Mouse (Mus musculus): ENCODE data around the gene Dazl. TPM values are rescaled to one million over a fixed set of nuclear protein-coding genes. Genes with fewer than 3 reads are reported as not detected.

Dazl gene
- polyA plus RNA-seq (2016; fragmentation: Nextera tagmentation; extraction: Ambion mirVana): 0.33 and 0.45 TPM in 2 replicates

DNA sequence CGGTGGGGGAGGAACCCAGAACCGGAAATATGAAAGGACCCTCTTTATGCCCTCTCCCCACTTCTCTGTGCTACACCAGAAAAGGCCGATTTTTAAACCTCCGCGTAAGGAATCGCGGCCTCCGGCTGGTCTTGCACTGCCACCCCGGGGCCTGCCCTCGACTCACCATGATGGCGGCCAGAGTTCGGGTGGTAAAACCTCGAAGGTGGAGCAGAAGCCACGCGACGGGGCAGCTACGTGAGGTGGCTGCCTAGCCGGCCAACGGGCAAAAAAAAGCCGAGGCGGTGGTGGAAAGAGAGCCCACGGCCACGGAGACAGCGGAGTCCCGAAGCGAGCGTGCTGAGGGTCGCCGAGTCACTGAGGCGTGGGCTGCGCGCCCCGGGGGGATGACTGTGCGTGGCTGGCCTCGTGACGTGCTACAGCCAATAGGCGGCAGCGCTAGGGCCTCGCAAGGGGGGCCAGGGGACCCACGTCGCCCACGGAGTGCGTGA, at the start of gene Dazl:
Gene Dazl, minus strand, starts transcription at position 396 of the 491 bp plus-strand sequence.
- peak within 1 kb of the TSS; percentile 50; the same call in 1 of the 2 replicates for H3K27ac ChIP-seq
- peak; percentile 0; the same call in 1 of the 2 replicates for ATAC-seq (ENCODE audit: low FRiP score)
- WGBS: 91% methylated on average over 43 of the region's 43 CpGs

DNA sequence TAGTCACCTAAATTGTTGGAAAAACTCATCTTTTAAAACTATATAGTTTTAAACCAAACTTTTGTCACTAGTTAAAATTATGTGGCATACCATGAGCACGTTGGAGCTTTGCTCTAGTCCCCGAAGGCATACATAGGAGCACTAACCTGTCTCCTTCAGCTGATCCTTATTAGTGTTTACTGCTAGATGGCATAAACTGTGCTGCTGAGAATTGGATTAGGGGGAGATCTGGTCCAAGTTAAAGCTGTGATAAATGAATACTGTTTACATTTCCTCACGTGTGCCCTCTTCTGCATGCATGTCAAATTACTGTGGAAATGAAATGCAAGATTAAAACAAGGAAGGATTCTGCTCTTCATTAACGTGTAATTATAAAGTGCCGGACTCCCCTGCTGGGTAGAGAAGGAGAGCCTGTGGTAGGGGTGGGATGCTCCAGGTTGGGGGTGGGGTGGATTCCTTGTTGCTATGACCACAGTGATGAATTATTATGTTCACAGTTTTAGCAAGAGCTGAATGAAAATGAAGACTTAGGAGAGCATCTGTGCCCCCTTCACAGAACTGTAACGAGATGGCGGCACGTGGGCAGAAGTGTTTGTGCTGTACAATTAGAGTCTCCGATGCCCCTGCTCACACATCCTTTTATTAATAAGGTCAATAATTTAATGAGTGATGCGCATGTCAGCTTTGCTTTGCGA, 48.6 kb upstream of the Dazl start:
- H3K27me3 ChIP-seq: no peaks in the 10 kb centered on the region
- H3K4me2 ChIP-seq: no peak overlapping the region
- H3K9me3 ChIP-seq: no peaks in the 10 kb centered on the region
- no peak overlapping the region for H3K9ac ChIP-seq
- no peak overlapping the region for H3K4me3 ChIP-seq (replicated peaks)
- H3K36me3 ChIP-seq (replicated peaks): no peaks in the 10 kb centered on the region
- H3K27ac ChIP-seq: peak overlapping the region; percentile 56
- peak; percentile 84 for ATAC-seq (ENCODE audit: low FRiP score)
- H3K4me1 ChIP-seq: peaks cover 9% of the 10 kb centered on the region; the same call in 1 of the 2 replicates
- 55% methylated on average over 11 of the region's 11 CpGs for WGBS

More for the DNA sequence above, at the start of gene Dazl:
- no peaks in the 10 kb centered on the region for H3K4me1 ChIP-seq
- peaks cover 15% of the 10 kb centered on the region for H3K9me3 ChIP-seq
- H3K4me2 ChIP-seq: peak within 1 kb of the TSS; percentile 55
- no peaks in the 10 kb centered on the region for H3K27me3 ChIP-seq
- H3K9ac ChIP-seq: peak within 1 kb of the TSS; percentile 48
- no peaks in the 10 kb centered on the region for H3K36me3 ChIP-seq (replicated peaks)
- peak within 1 kb of the TSS; percentile 43 for H3K4me3 ChIP-seq (replicated peaks)

DNA sequence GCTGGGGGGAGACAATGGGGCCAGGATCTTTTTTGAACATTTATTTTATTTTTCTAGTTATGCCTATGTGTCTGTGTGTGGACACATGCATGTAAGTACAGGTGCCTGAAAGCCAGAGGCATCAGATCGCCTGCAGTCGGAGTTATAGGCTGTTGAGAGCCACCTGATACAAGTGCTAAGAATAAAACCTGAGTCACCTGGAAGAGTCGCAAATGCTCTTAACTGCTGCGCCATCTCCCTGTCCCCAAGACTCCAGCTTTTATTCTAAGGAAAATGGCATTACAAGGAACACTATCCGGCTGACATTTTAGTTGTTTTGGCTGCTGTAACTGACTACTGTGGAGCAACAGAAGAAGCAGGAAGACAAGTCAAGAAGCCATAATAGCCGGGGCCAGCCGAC, 45.5 kb upstream of the Dazl start:
- Histone ChIP-seq H3K27ac (no peak overlapping the region), H3K4me1 (peaks cover 9% of the 10 kb centered on the region; the same call in 1 of the 2 replicates), H3K4me3 (replicated peaks) (no peak overlapping the region), H3K4me2 (no peak overlapping the region), H3K9me3 (no peaks in the 10 kb centered on the region), H3K36me3 (replicated peaks) (no peaks in the 10 kb centered on the region), H3K9ac (no peak overlapping the region), H3K27me3 (no peaks in the 10 kb centered on the region)
- 91% methylated on average over 7 of the region's 7 CpGs for WGBS
- ATAC-seq (ENCODE audit: low FRiP score): no peak

DNA sequence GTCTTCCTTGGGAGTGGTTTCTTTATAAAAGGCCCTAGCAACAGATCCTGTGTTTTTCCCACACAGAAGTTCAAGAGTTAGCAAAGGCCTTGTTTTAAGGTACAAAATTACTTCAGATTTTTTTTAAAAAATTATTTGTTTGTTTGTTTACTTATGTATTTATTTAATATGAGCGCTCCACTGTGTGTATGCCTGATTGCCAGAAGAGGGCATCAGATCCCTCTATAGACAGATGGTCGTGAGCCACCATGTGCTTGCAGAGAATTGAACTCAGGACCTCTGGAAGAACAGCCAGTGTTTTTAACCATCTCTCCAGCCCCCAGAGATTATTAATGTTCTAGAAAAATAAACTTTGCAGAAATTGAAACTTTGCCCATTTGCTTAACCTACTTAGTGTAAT, 42.3 kb upstream of the Dazl start:
- WGBS: 79% methylated on average over 2 of the region's 2 CpGs
- ATAC-seq (ENCODE audit: low FRiP score): no peak
- H3K36me3 ChIP-seq (replicated peaks): no peaks in the 10 kb centered on the region
- H3K9ac ChIP-seq: no peak overlapping the region
- no peak overlapping the region for H3K27ac ChIP-seq
- no peaks in the 10 kb centered on the region for H3K27me3 ChIP-seq
- no peak overlapping the region for H3K4me3 ChIP-seq (replicated peaks)
- H3K4me2 ChIP-seq: no peak overlapping the region
- H3K4me1 ChIP-seq: peaks cover 4% of the 10 kb centered on the region; the same call in 1 of the 2 replicates
- no peaks in the 10 kb centered on the region for H3K9me3 ChIP-seq

DNA sequence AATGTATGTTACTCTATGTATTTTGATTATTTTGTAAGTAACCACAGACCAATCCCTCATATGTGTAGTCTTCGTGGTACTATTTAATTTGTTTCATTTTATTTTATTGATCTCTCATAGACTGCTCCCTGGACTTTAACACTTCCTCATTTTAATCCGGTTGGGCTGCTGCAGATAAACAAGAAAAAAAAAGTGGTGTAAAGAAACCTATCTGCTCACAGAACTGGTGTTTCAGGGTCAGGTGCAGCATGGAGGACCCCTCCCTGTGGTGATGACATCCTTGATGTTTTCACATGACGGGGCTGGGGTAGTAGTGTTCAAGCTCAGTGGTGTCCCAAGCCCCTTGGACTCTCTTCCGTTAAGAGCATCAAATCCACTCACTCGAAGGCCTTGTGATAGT, 41.3 kb upstream of the Dazl start:
- H3K27ac ChIP-seq: no peak overlapping the region
- H3K4me2 ChIP-seq: no peak overlapping the region
- H3K9me3 ChIP-seq: no peaks in the 10 kb centered on the region
- H3K27me3 ChIP-seq: no peaks in the 10 kb centered on the region
- H3K9ac ChIP-seq: no peak overlapping the region
- H3K36me3 ChIP-seq (replicated peaks): no peaks in the 10 kb centered on the region
- H3K4me3 ChIP-seq (replicated peaks): no peak overlapping the region
- no peak for ATAC-seq (ENCODE audit: low FRiP score)
- peaks cover 2% of the 10 kb centered on the region; the same call in 1 of the 2 replicates for H3K4me1 ChIP-seq
- WGBS: 88% methylated on average over 5 of the region's 5 CpGs

DNA sequence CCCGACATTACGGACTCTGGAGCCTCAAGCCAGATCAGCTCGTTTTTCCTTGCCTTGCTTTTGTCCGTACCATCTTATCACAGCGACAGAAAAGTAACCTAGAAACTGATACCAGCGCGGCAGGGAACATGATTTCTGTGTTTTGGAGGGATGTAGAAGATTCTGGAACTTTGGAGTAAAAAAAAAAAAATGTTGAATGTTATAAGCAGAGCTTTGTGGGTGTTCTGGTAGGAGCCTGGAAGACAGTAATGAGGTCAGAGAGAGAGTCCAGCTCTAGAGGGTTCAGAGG, 38.5 kb upstream of the Dazl start:
- Histone ChIP-seq H3K9ac (no peak overlapping the region), H3K9me3 (no peaks in the 10 kb centered on the region), H3K4me2 (no peak overlapping the region), H3K4me1 (no peaks in the 10 kb centered on the region), H3K4me3 (replicated peaks) (no peak overlapping the region), H3K27me3 (no peaks in the 10 kb centered on the region), H3K27ac (no peak overlapping the region), H3K36me3 (replicated peaks) (no peaks in the 10 kb centered on the region)
- WGBS: 92% methylated on average over 7 of the region's 7 CpGs
- no peak for ATAC-seq (ENCODE audit: low FRiP score)

DNA sequence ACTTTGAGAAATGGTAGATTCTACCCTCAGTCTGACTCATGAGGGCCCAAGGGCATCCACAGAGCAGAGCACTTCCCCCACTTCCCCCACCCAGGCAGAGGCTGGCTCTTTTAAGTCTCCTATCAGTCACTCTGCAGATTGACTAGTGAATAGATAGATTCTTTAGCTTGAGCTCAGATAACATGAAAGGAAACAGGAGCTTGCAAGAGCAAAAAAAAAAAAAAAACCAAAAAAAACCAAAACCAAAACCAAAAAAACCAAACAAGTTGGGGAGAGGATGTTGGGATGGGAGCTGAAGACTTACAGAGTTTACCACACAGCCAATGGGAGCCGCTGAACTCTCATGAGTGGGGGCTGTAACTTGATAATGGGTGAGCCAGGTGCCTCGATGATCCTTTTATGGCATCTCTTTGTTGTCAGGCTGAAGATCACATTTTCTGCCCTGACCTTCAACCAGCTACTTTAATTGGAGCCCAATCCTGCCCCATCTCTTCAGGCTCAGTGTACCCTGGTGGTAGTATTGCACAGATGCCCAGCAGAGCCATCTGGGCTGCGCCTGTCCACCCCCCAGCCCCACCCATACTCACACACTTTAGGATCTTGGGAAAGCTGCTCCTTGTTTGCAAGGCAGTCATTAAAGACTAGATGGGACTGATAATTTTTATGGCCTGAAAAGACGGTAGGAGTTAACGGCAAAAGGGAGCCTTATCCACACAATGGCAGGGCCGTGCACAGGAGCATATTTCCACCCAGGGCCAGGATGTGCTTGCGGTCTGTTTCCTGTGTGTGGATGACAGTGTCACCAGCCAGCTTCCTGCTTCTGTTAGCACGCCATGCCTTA, 38.0 kb upstream of the Dazl start:
- Histone ChIP-seq H3K4me3 (replicated peaks) (no peak overlapping the region), H3K4me2 (no peak overlapping the region), H3K27me3 (no peaks in the 10 kb centered on the region), H3K4me1 (no peaks in the 10 kb centered on the region), H3K9me3 (no peaks in the 10 kb centered on the region), H3K9ac (no peak overlapping the region), H3K36me3 (replicated peaks) (no peaks in the 10 kb centered on the region), H3K27ac (no peak overlapping the region)
- WGBS: 84% methylated on average over 8 of the region's 8 CpGs
- ATAC-seq (ENCODE audit: low FRiP score): no peak

DNA sequence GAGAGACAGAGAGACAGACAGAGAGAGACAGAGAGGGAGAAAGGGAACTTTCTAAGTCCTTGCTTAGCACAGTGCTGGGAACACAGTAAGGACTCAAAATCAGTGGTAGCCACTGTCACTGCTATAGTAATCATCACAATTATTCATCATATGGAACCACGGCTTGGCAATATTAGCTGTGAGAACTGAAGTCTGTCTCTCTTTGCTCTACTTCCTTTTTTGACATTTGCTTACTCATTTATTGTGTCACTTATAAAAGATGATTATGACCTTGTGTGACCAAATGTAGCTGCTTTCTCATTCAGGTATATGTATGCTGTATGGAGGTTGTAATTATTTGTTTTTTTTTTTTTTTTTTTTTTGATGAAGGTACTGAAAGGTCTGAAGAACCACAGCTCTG, 36.8 kb upstream of the Dazl start:
- H3K36me3 ChIP-seq (replicated peaks): no peaks in the 10 kb centered on the region
- H3K4me1 ChIP-seq: no peaks in the 10 kb centered on the region
- 96% methylated on average over 1 of the region's 1 CpGs for WGBS
- H3K9me3 ChIP-seq: no peaks in the 10 kb centered on the region
- no peak for ATAC-seq (ENCODE audit: low FRiP score)
- no peaks in the 10 kb centered on the region for H3K27me3 ChIP-seq
- no peak overlapping the region for H3K4me3 ChIP-seq (replicated peaks)
- no peak overlapping the region for H3K9ac ChIP-seq
- no peak overlapping the region for H3K27ac ChIP-seq
- H3K4me2 ChIP-seq: no peak overlapping the region

DNA sequence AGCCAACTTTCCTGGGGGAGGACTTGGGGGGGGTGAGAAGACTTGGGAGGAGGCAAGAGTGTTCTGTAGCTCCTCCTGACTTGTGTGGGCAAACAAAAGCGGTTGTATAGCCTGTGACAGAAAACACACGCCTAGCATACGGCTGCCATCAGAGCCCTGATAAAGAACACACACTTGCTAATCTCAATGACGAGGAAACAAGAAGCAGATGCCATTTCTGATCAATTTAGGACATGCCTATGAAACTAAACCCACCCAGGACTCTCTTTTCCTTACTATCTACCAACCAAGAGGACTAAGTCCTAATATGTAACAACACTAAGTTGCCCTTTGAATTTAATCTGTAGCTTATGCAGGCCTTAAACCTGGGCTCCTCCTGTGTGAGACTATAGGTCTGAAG, 31.2 kb upstream of the Dazl start:
- Histone ChIP-seq H3K9ac (no peak overlapping the region), H3K27ac (no peak overlapping the region), H3K9me3 (no peaks in the 10 kb centered on the region), H3K4me2 (no peak overlapping the region), H3K4me1 (no peaks in the 10 kb centered on the region), H3K4me3 (replicated peaks) (no peak overlapping the region), H3K36me3 (replicated peaks) (no peaks in the 10 kb centered on the region), H3K27me3 (no peaks in the 10 kb centered on the region)
- WGBS: 74% methylated on average over 4 of the region's 4 CpGs
- no peak for ATAC-seq (ENCODE audit: low FRiP score)

DNA sequence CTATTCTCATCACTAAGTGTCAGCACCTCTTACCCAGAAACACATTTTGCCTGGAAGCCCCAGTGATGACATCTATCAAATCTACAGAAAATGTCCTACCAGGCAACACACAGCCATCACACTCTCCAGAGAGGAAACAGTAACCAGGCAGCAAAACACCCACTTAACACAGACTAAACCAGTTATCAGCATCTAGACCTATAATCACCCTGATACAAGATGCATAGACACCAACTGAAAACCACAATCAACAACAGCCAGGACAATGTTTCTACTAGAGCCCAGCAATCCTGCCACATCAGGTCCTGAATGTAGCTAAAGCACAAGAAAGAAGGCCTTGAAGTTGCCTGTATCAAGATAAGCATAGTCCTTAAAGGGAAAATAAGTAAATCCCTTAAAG, 25.4 kb upstream of the Dazl start:
- no peaks in the 10 kb centered on the region for H3K27me3 ChIP-seq

DNA sequence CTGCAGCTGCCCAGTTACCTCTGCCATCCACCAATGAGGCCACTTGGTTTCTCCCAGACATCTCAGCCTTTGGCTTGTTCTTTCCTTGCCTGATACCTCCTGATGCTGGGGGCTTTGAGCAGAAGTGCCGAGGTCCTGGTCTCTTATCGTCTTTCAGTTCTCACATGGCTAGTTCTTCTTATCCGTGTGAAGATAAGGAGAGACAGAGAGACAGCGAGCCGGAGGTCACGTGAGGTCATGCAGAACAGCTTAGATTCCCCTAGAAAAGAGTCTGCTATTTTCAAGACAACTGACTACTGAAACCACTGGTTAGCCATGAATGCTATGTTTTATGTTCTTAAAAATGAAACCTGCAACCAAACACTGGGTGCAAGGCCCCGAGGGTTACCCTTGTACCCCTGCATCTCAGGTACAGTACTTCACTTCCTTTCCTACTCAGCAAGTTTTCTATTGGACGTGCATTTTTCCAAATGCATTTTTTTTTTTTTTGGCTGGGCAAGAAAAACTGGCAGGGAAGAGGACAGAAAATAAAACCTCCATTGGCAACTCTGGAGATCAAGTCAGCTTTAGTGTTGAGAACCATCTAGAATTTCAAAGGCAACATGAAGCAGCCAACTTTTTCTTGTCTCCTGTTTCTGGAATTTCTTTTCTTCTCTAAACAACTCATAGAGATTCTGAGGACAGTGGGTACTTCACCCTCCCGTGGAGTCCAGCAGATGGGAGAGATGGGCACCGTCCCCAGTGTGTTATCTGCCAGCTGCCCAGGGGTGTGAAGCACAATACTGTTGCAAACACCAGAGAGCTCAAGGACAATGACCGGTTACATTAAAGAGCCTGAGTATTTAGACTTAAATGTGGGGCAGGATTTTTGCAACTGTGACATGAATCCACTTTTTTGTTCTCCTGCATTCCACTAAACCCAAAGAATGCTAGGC, 23.0 kb upstream of the Dazl start:
- H3K27me3 ChIP-seq: no peaks in the 10 kb centered on the region
- 53% methylated on average over 11 of the region's 11 CpGs for WGBS
- no peak overlapping the region for H3K27ac ChIP-seq
- H3K9me3 ChIP-seq: no peaks in the 10 kb centered on the region
- H3K4me1 ChIP-seq: no peaks in the 10 kb centered on the region
- H3K4me2 ChIP-seq: no peak overlapping the region
- ATAC-seq (ENCODE audit: low FRiP score): no peak
- H3K9ac ChIP-seq: no peak overlapping the region
- H3K36me3 ChIP-seq (replicated peaks): no peaks in the 10 kb centered on the region
- no peak overlapping the region for H3K4me3 ChIP-seq (replicated peaks)

More for the DNA sequence above, 25.4 kb upstream of the Dazl start:
- no peak overlapping the region for H3K4me3 ChIP-seq (replicated peaks)
- no peaks in the 10 kb centered on the region for H3K4me1 ChIP-seq
- no peak for ATAC-seq (ENCODE audit: low FRiP score)
- H3K4me2 ChIP-seq: no peak overlapping the region
- no peaks in the 10 kb centered on the region for H3K9me3 ChIP-seq
- H3K36me3 ChIP-seq (replicated peaks): no peaks in the 10 kb centered on the region
- no peak overlapping the region for H3K9ac ChIP-seq
- no peak overlapping the region for H3K27ac ChIP-seq

All from forebrain, embryonic 12.5 days (tissue).